Mouse (Mus musculus) spleen, postnatal 36 days (tissue): ENCODE data around the gene Prkd1.

Source experiments
- DNase-seq, 2 experiments: peaks; one replicate each; pipeline ENCODE4 v3.0.0; 2022; ENCODE audit warnings: low spot score in 2 of 2, mixed read lengths in 1 of 2

Gene Prkd1

GRCm38 (mm10) chr12:50352404-50352803, 296.5 kb downstream of the Prkd1 start:
- no peak for DNase-seq

- no peak for DNase-seq
Observed at GRCm38 (mm10) chr12:50333182-50333581, 315.7 kb downstream of the Prkd1 start.

- no peak for DNase-seq
Observed at GRCm38 (mm10) chr12:50314634-50315033, 334.3 kb downstream of the Prkd1 start.

GRCm38 (mm10) chr12:50309276-50309675, 339.6 kb downstream of the Prkd1 start:
- DNase-seq: no peak

GRCm38 (mm10) chr12:50301334-50301733, 347.6 kb downstream of the Prkd1 start:
- DNase-seq: no peak

GRCm38 (mm10) chr12:50296067-50296466, 352.8 kb downstream of the Prkd1 start:
- no peak for DNase-seq

GRCm38 (mm10) chr12:50295549-50295948, 353.3 kb downstream of the Prkd1 start:
- no peak for DNase-seq

GRCm38 (mm10) chr12:50292834-50293233, 356.1 kb downstream of the Prkd1 start:
- DNase-seq: no peak
